Mouse (Mus musculus): ENCODE measurements around the gene Apol8. TPM values are rescaled to one million over a fixed set of nuclear protein-coding genes. Genes with fewer than 3 reads are reported as not detected.

Apol8 gene
- polyA plus RNA-seq (2012; rRNA removed): 0.05 TPM in 1 of 2 replicates, not detected in the other

DNA sequence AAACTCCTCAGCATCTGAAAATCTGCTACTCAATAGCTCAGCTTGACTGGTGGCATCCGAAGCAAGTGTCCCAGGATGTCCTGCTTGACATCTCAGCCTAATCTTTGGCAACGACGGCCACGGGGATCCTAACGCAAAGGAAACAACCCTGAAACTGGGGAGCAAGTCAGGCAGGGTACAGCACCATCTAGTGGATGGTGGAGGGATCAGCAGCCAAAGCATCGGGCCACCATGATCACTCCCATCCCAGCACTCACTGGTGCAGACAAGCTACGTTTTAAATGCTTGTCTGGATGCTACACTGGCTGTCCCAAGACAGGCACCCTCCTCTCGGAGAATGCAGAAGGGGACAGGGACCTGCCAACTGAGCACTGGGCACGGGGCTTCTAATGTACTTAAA, at the start of gene Apol8:
Gene Apol8, minus strand, starts transcription at position 156 of the 400 bp plus-strand sequence.
- peak; percentile 97 for TF ChIP-seq CTCF (IDR thresholded peaks at IDR 0.05; ENCODE audit: insufficient read depth, low read length)
- TF ChIP-seq POLR2A (IDR thresholded peaks at IDR 0.05; ENCODE audit: borderline replicate concordance, extremely low read depth, low read depth, low read length): no peak
- 3% methylated on average over 9 of the region's 9 CpGs for WGBS
- H3K4me1 ChIP-seq (ENCODE audit: control insufficient read depth, insufficient read depth, low read length): no peaks in the 10 kb centered on the region
- H3K4me3 ChIP-seq (replicated peaks; ENCODE audit: extremely low read depth, low read depth, low read length): no peak within 1 kb of the TSS
- peak; percentile 47 for DNase-seq

DNA sequence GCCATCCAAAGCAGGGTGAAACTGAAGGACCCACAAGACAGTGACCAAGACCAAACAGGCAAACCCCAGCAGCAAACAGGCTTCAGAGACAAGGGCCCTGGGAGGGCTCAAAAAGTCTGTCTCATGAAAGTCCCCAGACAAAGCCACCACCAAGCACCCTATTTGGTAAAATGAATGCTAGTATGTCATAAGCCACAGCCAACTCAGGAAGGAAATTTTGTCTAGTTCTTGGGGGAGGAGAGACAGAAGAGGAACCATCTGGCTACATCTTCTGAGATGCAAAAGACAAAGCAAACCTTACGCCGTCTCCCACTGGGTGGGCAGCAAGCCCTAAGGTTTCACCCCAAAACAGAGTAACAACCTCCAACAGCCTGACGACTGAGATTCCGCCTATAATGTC, 48.9 kb upstream of the Apol8 start:
- DNase-seq: no peak

DNA sequence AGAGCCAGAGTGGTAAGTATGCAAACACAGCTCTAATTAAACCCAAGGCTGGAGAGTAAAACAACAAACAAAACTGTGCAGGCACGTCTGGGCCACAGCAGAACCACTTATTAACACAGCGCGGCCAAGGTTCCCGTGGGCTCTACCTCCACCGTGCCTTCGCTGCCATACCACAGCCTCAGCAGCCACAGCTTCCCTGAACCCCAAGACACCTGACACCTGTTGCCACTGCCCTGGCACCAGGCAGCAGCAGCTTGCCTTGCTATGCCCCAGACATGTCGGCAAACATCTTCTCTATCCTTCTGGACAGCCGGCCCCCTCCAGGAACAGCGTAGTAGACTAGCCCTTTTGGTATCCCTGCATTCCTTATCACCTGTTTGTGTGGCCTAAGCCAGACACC, 48.1 kb upstream of the Apol8 start:
- Histone ChIP-seq H3K4me1 (ENCODE audit: control insufficient read depth, insufficient read depth, low read length) (peaks cover 54% of the 10 kb centered on the region), H3K4me3 (replicated peaks; ENCODE audit: extremely low read depth, low read depth, low read length) (no peak overlapping the region)
- WGBS: 58% methylated on average over 9 of the region's 9 CpGs
- no peak for DNase-seq
- no peak for TF ChIP-seq POLR2A (IDR thresholded peaks at IDR 0.05; ENCODE audit: borderline replicate concordance, extremely low read depth, low read depth, low read length)
- no peak for TF ChIP-seq CTCF (IDR thresholded peaks at IDR 0.05; ENCODE audit: insufficient read depth, low read length)

More for the DNA sequence above, 48.9 kb upstream of the Apol8 start:
- TF ChIP-seq POLR2A (IDR thresholded peaks at IDR 0.05; ENCODE audit: borderline replicate concordance, extremely low read depth, low read depth, low read length) (no peak), CTCF (IDR thresholded peaks at IDR 0.05; ENCODE audit: insufficient read depth, low read length) (no peak)
- H3K4me1 ChIP-seq (ENCODE audit: control insufficient read depth, insufficient read depth, low read length): peaks cover 54% of the 10 kb centered on the region
- WGBS: 72% methylated on average over 4 of the region's 4 CpGs
- no peak overlapping the region for H3K4me3 ChIP-seq (replicated peaks; ENCODE audit: extremely low read depth, low read depth, low read length)

DNA sequence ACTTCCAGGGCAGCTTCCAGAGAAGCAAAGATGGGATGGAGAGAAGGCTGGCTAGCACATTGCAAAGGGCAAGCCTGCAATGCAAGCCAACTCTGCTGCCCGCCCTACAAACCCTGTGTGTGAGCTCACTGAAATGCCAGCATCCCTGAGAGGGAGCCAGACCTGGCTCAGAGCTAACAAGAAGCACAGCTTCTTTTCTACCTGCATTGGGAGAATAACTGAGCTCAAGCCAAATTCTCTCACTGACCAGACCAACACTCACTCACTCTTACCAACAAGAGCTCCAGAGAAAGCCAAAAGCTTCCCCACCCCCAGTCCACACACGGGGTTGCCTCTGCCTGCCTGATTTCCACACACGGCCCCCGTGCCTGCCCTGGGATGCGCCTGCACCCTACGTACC, 47.7 kb upstream of the Apol8 start:
- TF ChIP-seq CTCF (IDR thresholded peaks at IDR 0.05; ENCODE audit: insufficient read depth, low read length) (no peak), POLR2A (IDR thresholded peaks at IDR 0.05; ENCODE audit: borderline replicate concordance, extremely low read depth, low read depth, low read length) (no peak)
- WGBS: 64% methylated on average over 6 of the region's 6 CpGs
- Histone ChIP-seq H3K4me1 (ENCODE audit: control insufficient read depth, insufficient read depth, low read length) (peaks cover 56% of the 10 kb centered on the region), H3K4me3 (replicated peaks; ENCODE audit: extremely low read depth, low read depth, low read length) (no peak overlapping the region)
- no peak for DNase-seq

DNA sequence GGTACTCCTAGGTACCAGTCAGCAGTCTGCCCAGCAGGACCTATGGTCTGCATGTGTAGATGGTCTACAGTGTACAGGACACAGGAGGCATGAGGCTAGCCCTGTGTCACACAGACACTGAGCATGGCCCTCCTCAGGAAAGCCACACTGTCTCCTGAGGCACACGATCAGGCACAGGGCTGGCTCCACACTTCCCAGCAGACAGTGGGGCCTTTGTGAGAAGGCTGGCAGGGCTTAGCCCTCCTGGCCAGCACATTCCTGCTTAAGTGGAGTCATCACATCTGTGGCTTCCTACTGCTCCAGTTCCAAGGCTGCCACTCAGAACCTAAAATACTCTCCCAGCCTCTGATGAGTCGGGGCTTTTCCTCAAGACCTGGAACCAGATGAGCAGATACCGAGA, 46.9 kb upstream of the Apol8 start:
- TF ChIP-seq CTCF (IDR thresholded peaks at IDR 0.05; ENCODE audit: insufficient read depth, low read length) (no peak), POLR2A (IDR thresholded peaks at IDR 0.05; ENCODE audit: borderline replicate concordance, extremely low read depth, low read depth, low read length) (no peak)
- 42% methylated on average over 3 of the region's 3 CpGs for WGBS
- no peak for DNase-seq
- no peak overlapping the region for H3K4me3 ChIP-seq (replicated peaks; ENCODE audit: extremely low read depth, low read depth, low read length)
- H3K4me1 ChIP-seq (ENCODE audit: control insufficient read depth, insufficient read depth, low read length): peaks cover 57% of the 10 kb centered on the region

DNA sequence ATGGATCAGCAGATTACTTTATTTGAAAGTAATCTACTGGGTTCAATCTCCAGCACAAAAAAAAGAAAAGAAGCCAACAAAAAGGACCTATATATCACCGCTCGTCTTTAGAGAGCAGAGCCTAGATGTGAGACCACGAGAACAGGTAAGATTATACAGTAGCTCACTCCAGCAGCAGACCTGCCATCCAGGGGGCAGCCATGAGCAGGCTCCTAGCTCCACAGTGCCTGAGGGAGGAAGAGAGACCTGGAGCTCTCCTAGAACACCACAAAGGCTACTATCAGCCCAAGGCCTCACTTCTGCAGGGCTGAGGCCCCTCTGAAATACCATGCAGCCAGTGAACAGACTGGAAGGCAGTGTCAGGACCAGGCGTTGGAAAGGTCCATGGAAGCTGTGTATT, 46.2 kb upstream of the Apol8 start:
- no peak for DNase-seq
- Histone ChIP-seq H3K4me3 (replicated peaks; ENCODE audit: extremely low read depth, low read depth, low read length) (no peak overlapping the region), H3K4me1 (ENCODE audit: control insufficient read depth, insufficient read depth, low read length) (peaks cover 60% of the 10 kb centered on the region)
- TF ChIP-seq POLR2A (IDR thresholded peaks at IDR 0.05; ENCODE audit: borderline replicate concordance, extremely low read depth, low read depth, low read length) (no peak), CTCF (IDR thresholded peaks at IDR 0.05; ENCODE audit: insufficient read depth, low read length) (peak; percentile 38; the same call in 1 of the 2 replicates)
- 62% methylated on average over 4 of the region's 4 CpGs for WGBS

DNA sequence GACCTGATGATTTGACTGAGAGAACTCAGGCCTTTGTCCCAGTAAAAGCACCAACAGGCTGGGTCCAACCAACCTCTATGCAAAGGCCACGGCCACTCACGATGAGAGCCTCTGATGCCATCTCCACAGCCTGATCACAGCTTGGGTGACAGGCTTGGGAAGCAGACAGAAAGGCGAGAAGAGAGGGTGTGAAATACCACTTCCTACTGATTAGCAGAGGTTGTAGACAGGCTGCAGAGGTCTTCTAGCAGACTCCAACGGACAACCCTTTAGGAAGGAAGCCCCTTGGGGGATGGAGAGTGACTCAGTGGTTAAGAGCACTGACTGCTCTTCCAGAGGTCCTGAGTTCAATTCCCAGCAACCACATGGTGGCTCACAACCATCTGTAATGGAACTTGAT, 44.4 kb upstream of the Apol8 start:
- TF ChIP-seq POLR2A (IDR thresholded peaks at IDR 0.05; ENCODE audit: borderline replicate concordance, extremely low read depth, low read depth, low read length): no peak
- no peak for TF ChIP-seq CTCF (IDR thresholded peaks at IDR 0.05; ENCODE audit: insufficient read depth, low read length)
- DNase-seq: no peak
- Histone ChIP-seq H3K4me1 (ENCODE audit: control insufficient read depth, insufficient read depth, low read length) (peaks cover 58% of the 10 kb centered on the region), H3K4me3 (replicated peaks; ENCODE audit: extremely low read depth, low read depth, low read length) (no peak overlapping the region)
- 22% methylated on average over 4 of the region's 4 CpGs for WGBS

DNA sequence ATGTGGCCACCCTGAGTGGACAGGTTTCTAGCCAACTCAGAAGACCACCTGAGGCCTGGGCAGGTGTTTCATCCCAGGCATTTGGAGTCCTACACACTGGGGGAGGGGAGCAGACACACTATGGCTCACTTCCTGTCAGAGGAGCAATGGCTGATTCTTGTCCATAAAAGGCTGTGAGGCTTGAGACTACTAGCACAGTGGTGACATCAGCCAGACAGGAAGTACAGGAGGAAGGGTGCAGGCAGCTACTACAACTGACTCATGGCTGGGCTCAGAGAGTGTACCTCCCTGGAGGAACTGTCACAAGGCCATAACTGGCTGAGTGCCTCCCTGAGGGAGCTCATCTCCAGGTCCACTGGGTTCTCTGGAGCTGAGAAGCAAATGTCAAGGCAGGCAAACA, 43.7 kb upstream of the Apol8 start:
- peak; percentile 60 for DNase-seq
- H3K4me3 ChIP-seq (replicated peaks; ENCODE audit: extremely low read depth, low read depth, low read length): no peak overlapping the region
- H3K4me1 ChIP-seq (ENCODE audit: control insufficient read depth, insufficient read depth, low read length): peaks cover 56% of the 10 kb centered on the region
- TF ChIP-seq POLR2A (IDR thresholded peaks at IDR 0.05; ENCODE audit: borderline replicate concordance, extremely low read depth, low read depth, low read length) (no peak; the same call in 1 of the 2 replicates), CTCF (IDR thresholded peaks at IDR 0.05; ENCODE audit: insufficient read depth, low read length) (no peak)

DNA sequence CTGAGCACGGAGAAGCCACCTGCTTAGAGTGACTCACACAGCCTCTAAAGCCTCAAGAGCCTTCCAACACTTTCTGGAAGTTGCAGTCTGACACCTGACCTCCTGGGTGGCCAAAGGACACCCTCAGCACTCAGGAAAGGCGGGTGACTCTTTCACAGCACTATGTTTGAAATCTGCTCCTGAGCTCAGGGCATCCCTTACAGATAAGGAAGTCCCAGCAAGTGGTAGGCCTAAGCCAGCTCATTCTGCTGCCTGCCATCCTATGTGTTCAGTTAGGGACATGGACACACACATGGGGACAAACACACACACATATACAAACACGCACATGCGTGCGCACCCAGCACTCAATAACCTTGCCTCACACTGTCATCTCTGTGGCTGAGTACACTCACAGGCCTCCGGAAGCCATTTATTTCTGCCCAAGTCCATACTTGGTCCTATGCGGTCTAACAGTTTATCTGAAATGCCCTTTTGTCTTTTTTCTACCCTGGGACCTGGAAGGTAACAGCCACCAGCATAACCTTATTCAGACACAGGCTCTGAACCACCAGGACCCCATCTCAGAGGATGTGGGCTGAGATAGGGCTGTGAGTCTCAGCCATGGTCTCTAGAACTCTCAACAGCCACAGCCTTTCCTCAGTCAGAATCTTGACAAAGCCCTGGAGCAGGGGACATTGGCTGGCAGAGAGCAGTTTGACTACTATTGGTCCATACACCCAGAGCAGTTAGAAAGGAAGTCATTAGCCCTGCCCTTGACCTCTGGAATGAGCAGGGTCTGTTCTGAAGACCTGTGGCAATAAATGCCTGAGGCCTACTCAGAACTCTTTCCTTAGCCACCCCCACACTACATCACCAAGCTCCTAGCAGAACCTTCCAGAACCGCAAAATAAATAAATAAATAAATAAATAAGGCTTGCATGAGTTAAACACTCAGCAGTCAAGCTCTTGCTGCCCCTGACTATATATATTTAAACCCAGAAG, 43.0 kb upstream of the Apol8 start:
- WGBS: 66% methylated on average over 8 of the region's 8 CpGs
- H3K4me1 ChIP-seq (ENCODE audit: control insufficient read depth, insufficient read depth, low read length): peaks cover 51% of the 10 kb centered on the region
- DNase-seq: no peak
- TF ChIP-seq POLR2A (IDR thresholded peaks at IDR 0.05; ENCODE audit: borderline replicate concordance, extremely low read depth, low read depth, low read length) (no peak), CTCF (IDR thresholded peaks at IDR 0.05; ENCODE audit: insufficient read depth, low read length) (no peak)
- H3K4me3 ChIP-seq (replicated peaks; ENCODE audit: extremely low read depth, low read depth, low read length): no peak overlapping the region

Data from lung, adult 2 months (tissue).